Mouse (Mus musculus) midbrain, embryonic 10.5 days (tissue): Measurements from ENCODE around the gene Akr1c6. TPM values are rescaled to one million over a fixed set of nuclear protein-coding genes. Genes with fewer than 3 reads are reported as not detected.

Experiments used
- polyA plus RNA-seq: library from polyadenylated mRNA; unstranded; fragments of >200 nt; fragmentation: Nextera tagmentation; extraction: Ambion mirVana; gene quantifications from 2 replicates; pipeline ENCODE4 v1.2.1, GENCODE M21; 2016

The Akr1c6 gene
- polyA plus RNA-seq, 1 experiment from 2014 or later = not detected

Other genes with a start within 250 kb of the Akr1c6 start
- 0.45 and 0.60 TPM in 2 replicates for gene Akr1c13, start 243.2 kb upstream of the Akr1c6 start, polyA plus RNA-seq
- 0.31 and 0.54 TPM in 2 replicates for gene Akr1c19, start 205.6 kb upstream of the Akr1c6 start, polyA plus RNA-seq
- gene Akr1c12, start 154.9 kb upstream of the Akr1c6 start, polyA plus RNA-seq = 0.25 and 0.35 TPM in 2 replicates
- gene Akr1c20, start 89.0 kb downstream of the Akr1c6 start, polyA plus RNA-seq = not detected in 2 replicates
- 0.15 TPM in 1 of 2 replicates, not detected in the other for gene Akr1c21, start 139.8 kb downstream of the Akr1c6 start, polyA plus RNA-seq
- gene Akr1e1, start 174.9 kb downstream of the Akr1c6 start, polyA plus RNA-seq = 61.2 and 65.3 TPM in 2 replicates